Mouse (Mus musculus) monocyte, adult 5-6 weeks (primary cell): ENCODE results near the gene Pkdcc. TPM values are rescaled to one million over a fixed set of nuclear protein-coding genes. Genes with fewer than 3 reads are reported as not detected.

ENCODE experiments used
- ATAC-seq: fragments of 153-309, 156-312 bp; replicated peaks from 2 replicates; pipeline ENCODE4 v1.8.0; 2017; ENCODE audit warnings: mild to moderate bottlenecking; ENCODE audit not compliant: low TSS enrichment, insufficient number of reproducible peaks, severe bottlenecking, poor library complexity, low FRiP score
- total RNA-seq: library from RNA; stranded (forward); fragments of 200-1000, 200-491, 200-594 nt; gene quantifications from 3 replicates; pipeline ENCODE4 v1.2.3, GENCODE M21; 2017

Pkdcc gene
- total RNA-seq: 5.2 to 17.0 TPM (median 6.6 TPM) in 3 replicates

- no peak for ATAC-seq
Measured at GRCm38 (mm10) chr17:83214674-83215528, at the start of gene Pkdcc. TSS of gene Pkdcc (plus strand) at chr17:83215292.

GRCm38 (mm10) chr17:83166195-83166594 lies 48.9 kb upstream of the Pkdcc start:
- no peak for ATAC-seq

- no peak for ATAC-seq
Measured at GRCm38 (mm10) chr17:83176146-83176545, 38.9 kb upstream of the Pkdcc start.

- no peak for ATAC-seq
Measured at GRCm38 (mm10) chr17:83178483-83179150, 36.5 kb upstream of the Pkdcc start.

- no peak for ATAC-seq
Measured at GRCm38 (mm10) chr17:83179151-83179531, 36.0 kb upstream of the Pkdcc start.

- no peak for ATAC-seq
Measured at GRCm38 (mm10) chr17:83179569-83179968, 35.5 kb upstream of the Pkdcc start.

GRCm38 (mm10) chr17:83181086-83181485 lies 34.0 kb upstream of the Pkdcc start:
- no peak for ATAC-seq

GRCm38 (mm10) chr17:83181592-83181991 lies 33.5 kb upstream of the Pkdcc start:
- no peak for ATAC-seq

- no peak for ATAC-seq
Measured at GRCm38 (mm10) chr17:83182061-83182664, 32.9 kb upstream of the Pkdcc start.

- ATAC-seq: no peak
Measured at GRCm38 (mm10) chr17:83182780-83183179, 32.3 kb upstream of the Pkdcc start.

- no peak for ATAC-seq
Measured at GRCm38 (mm10) chr17:83187751-83188565, 27.1 kb upstream of the Pkdcc start.

GRCm38 (mm10) chr17:83190810-83191209 lies 24.3 kb upstream of the Pkdcc start:
- no peak for ATAC-seq

GRCm38 (mm10) chr17:83194491-83194890 lies 20.6 kb upstream of the Pkdcc start:
- ATAC-seq: no peak

GRCm38 (mm10) chr17:83197361-83197923 lies 17.6 kb upstream of the Pkdcc start:
- ATAC-seq: no peak

- no peak for ATAC-seq
Measured at GRCm38 (mm10) chr17:83200469-83200868, 14.6 kb upstream of the Pkdcc start.

- no peak for ATAC-seq
Measured at GRCm38 (mm10) chr17:83201257-83201656, 13.8 kb upstream of the Pkdcc start.

- ATAC-seq: no peak
Measured at GRCm38 (mm10) chr17:83203692-83204383, 11.3 kb upstream of the Pkdcc start.

GRCm38 (mm10) chr17:83207296-83207695 lies 7.8 kb upstream of the Pkdcc start:
- no peak for ATAC-seq
